Mouse (Mus musculus) kidney, adult 8-10 months (tissue): ENCODE measurements around the gene Epsti1.

Experiments
- DNase-seq, 2 experiments: peaks; one replicate each; pipeline ENCODE4 v3.0.0; 2022

The Epsti1 gene

DNA sequence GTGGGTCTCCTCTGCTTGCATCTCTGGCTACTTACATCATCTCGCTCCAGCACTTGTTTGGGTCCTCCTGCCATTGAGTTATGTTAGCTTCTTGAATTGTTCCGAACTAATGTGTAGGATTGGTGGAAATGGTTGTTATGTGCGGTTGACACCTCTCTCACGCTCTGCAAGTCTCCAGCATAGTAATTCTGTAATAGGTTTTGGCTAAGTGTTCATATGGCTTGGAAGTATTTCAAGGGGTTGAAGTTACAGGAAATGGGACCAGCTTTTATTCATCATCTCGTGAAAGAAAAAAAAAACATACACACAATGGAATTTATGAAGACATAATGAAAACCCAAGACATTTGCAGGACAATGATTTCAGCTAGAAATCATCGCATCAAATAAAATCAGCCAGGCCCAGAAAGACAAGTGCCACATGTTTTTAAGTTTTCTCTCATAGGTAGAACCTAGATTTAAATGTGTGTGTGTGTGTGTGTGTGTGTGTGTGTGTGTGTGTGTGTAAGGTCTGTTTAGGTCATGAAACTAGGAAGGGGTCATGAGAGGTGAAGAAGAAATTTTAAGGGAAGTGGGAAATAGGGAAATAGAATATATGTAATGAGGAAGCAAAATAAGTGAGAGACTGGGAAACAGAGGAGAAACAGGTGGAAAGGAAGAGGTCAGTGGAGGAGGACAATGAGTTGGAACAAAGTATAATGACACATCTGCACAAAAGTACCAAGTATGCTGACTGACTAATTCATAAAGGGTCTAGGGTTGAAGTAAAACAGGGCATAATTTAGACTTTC lies 19.2 kb downstream of the Epsti1 start:
- DNase-seq = no peak

DNA sequence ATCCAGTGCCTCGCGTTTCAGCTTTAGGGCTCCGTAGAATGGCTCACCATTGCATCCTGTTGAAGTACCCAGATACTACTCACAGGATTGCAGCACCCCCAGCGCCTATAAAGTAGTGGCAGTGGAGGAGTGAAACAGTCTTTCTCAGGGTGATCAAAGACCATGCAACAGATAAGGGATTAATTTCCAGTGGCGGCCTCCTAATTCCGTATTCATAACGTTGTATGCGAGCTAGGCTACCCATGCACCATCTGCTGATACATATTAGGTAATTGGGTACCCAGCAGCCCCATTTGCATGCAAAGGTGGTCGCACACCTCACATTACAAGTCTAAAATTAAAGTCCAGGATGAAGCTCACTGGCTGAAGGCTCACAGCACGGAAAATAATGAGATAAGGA lies 21.4 kb downstream of the Epsti1 start:
- no peak for DNase-seq

DNA sequence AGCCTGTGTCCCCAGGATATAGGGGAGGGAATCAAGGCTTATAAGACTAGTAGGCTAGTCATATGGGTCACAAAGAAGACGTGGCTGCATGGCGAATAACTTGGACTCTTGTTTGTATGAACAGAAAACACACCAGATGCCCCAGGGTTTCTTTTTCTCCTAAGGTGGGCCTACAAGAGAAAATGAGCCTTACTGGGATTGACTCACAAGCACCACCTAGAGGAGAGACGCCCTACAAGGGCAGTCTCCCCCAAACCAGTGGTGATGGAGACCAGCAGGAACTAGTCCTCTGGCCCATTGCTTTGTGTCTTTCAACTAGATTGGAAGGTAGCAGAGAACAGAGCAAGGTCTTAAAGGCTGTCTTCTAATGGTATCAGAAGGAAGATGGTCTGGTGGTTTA lies 22.7 kb downstream of the Epsti1 start:
- peak in 1 of 2 experiments; percentile 29 for DNase-seq

DNA sequence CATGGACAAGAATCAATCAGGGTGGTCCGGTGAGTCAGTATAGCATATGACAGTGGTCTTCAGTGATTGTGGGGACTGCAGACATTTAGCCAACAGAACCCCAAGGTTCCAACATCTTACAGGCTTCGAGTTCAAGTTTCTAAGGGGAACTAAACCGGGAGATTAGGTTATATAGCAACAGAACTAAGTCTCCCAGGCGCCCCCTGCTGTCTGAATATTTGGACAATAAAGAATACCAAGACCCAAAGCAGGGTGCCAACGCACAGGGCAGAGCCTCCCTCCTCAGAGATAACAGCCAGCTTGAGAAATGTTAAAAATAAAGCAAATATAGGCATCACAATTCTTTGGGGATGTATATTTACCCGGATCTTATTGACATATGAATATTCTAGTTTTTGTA lies 24.0 kb downstream of the Epsti1 start:
- DNase-seq = peak; percentile 47 to 79

DNA sequence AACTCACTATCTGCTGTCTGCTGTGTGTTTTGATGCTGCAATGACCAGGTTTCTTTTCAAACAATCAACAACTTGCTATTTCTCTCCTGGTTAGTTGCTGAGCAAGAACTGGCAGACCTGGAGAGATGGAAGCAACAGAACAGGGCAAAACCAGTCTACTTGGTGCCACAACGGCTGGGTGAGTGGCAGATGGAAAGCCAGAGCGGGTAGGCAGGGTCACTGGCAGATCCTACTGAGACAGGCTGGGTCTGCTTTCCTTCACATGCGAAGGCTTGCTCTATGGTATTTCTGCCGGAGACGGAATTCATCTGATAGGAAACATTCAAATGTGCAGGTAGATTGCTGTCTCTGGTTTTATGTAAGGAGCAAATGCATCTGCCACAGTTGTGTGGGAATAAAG lies 24.6 kb downstream of the Epsti1 start:
- DNase-seq = no peak

DNA sequence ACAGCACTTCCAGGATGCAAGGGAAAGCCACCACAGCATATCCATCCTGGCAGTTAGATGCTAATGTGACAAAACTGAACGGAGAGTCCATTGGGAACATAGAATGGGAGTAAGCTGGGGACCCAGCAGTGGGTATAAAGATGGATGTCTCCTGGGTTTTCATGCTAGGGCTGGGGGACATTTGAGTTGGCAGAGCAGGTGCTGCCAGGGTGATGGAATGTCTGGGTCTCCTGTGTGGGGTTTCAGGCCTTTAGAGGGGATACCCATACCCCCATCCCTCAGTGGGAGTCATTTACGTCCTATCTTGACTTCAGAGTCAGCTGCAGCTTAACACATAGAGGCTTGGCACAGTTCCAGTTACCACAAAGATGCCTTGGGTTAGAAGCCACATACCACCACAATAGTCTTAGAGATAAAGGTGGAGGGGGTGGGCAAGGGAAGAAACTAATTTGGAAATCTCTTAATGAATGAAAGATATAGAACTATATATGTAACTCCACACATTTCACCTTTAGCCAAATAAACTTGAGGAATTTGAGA lies 25.2 kb downstream of the Epsti1 start:
- DNase-seq = no peak

DNA sequence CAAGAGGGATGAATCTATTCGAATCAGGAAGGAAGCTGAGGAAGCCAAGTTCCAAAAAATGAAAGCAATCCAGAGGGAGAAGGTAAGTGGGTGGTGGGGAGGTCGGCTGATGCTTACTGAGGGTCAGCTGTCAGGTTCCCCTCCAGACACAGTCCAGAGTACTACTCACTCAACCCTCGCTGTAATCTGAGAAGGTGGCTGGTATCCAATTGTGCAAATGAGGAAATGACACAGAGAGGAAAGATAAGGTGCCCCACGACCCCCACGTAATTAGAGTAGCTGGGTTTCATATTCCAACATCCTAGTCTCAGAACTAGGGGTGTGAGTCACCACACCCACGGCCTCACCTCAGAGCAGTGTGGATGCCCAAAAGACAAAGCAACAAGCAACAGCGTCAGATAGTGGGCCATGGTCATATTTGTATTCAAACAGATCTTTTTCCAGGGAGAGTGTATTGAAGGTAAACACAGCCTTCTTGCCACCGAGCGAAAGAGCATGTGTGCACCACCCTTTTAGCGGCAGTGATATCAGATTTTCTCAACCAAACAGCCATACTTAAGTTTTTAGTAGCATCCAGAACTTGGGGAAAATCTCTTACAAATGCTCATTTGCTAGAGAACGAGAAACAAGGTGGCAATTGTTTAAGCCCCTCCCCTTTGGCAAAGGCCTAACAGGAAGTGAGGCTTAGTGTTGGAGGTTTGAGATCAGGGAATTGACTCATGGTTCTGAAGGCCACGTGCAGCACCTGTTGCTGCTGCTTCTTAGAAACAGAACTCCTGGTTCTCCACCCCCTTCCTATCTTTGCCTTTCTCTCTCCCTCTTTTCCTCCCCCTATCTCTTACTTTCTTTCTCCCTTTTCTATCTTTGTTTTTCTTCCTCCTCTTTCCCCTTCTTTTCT lies 28.4 kb downstream of the Epsti1 start:
- DNase-seq = no peak

DNA sequence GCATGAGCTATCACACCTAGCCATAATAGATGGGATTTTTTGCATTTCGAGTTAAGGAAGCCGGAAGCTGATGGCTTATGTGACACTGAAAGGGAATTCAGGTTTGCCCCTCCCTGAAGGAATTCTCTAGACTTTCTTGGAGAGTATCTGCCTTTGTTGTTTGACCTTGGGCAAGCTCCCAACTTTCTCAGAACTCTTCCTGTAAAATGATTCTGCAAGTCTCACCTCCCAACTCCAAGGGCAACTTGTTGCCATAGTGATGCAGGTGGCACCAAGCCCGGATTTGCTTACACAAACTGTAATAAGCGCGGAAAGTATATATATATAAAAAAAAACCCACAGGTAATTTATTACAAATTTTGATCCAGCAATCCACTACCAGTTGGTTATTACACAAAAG lies 29.2 kb downstream of the Epsti1 start:
- peak; percentile 58 to 67 for DNase-seq

DNA sequence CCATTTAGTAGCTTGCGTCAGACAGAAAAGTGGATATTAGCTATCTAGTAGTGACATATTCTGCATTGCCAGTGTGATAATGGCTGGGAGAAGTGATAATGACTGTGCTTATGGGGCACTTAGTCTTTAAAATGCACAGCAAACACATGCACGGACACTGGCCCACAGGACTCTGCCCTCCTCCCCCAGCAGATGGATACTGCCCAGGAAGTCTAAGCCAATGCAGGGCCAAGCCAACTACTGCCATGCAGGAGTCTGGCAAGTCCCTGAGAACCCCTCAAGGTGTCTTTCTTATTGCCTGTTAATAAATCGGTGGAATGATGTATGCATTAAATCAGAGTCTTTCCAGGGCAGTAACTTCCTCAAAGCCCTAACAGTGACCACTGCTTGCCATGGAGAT lies 30.4 kb downstream of the Epsti1 start:
- no peak for DNase-seq

DNA sequence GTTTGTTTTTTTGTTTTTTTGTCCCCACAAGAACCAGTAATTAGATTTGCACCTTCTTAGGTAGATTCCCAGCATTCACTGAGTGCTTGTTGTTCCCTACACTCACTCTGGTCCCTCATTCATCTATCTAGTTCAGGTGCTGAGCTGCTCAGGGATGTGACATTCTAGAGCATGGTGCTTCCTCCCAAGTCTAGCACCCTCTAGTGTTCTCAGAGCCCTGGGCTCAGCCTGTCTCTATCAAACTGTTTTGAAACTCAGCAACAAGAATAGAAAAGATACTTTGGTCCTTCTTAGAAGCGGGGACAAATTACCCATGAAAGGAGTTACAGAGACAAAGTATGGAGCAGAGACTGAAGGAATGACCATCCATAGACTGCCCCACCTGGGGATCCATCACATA lies 37.1 kb downstream of the Epsti1 start:
- no peak for DNase-seq

DNA sequence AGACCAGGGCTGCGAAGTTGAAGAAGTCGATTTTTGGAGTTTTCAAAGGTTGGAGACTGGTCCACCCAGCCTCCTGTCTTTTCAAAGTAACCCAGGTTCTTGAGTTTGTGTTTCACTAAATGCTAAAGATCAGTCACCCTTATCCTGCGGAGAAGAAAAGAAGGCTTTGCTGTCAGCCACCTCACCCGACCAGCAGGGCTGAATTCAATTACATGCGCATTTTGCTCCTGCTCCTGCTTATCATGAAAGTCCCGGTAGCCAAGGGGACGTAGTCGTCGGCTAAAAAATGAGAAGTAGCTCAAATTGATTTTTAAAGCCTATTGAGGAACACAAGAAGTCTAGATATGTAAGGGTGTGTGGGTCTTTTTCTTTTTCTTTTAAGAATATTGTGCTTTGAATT lies 38.2 kb downstream of the Epsti1 start:
- no peak for DNase-seq

DNA sequence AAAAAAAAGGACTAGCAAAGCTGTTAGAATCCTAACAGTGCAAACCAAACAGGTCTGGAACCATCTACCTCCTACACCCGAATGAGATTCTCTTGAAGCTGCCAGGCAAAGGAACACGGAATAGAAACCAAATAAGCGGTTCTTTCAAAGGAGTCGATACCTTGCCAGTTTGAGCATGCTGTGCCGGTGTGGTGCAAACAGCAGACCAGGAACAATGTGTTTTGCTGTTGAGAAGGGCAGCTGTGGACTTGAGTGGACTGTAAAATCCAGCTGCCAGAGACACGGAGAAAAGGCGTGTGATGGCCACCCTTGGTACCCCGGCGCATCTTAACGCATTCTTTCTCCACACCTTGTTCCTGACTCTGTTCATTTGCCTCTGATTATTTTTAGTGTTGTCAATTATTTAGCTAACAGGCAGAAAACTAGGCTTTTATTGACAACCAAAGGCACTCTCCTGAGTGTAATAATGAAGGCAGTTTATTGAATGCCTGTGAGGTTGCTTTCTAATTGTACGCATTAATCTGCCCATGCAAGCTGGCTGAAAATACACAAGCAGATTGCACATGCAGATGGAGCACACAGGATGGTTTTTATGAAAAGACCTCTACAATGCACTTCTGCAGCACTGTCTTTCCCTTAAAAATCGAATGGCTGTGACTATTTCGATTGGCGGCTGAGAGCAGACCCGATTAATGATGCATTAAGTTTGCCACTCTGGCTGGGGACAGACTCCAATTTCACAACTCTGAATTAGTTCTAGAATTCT lies 38.9 kb downstream of the Epsti1 start:
- no peak for DNase-seq

DNA sequence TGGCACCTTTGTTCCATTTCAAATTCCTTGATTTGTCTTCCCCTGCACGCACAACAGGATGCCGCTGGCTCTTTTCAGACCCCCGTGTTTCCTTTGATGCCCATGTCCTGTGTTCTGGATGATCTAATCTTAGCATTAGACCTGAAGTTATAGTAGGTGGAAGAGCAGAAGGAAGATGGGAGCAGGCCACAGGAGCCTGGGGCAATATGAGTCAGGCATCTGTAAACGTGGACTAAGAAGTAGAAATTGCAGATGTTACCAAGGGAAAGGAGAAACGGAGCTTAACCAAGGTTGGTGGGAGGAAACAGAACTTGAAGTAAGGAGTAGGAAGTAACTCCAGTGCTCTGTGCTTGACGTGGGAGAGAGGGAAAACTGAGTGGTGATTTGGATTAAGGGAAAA lies 57.7 kb downstream of the Epsti1 start:
- DNase-seq = no peak

DNA sequence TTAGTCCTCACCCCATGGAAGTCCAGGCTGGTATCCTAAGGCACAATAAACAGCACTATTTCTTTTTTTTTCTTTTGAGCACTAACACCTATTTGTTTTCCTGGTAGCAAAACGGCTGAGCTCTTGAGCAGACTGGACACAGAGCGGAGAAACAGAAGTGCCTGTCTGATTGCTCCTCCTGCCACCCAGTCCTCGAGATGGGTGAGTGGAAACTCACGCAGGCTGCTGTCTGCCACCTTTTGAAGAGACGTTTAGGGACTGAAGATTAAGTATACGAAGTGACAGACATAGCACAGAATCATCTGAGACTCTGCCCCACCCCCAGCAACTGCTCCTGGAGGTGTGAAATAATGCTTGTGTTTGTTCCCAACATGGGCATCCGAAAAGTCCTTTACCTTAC lies 59.5 kb downstream of the Epsti1 start:
- no peak for DNase-seq

DNA sequence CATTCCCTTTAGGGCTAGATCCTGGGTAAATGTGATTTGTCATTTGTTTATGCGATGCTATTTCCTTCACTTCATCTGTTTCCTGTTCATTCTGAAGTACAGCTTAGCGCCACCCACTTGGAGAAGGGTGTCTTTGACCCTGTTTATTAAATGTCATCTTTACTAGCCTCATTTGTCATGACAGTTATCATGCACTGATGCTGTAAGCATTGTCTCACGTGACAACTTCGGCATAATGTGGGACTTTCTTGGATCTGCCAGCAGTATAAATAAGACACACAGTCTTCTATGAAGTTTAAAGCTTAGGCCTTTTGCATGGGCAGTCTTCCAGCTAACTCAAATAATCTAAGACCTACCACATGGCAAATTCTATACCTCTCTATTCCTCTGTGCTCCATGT lies 67.3 kb downstream of the Epsti1 start:
- no peak for DNase-seq

DNA sequence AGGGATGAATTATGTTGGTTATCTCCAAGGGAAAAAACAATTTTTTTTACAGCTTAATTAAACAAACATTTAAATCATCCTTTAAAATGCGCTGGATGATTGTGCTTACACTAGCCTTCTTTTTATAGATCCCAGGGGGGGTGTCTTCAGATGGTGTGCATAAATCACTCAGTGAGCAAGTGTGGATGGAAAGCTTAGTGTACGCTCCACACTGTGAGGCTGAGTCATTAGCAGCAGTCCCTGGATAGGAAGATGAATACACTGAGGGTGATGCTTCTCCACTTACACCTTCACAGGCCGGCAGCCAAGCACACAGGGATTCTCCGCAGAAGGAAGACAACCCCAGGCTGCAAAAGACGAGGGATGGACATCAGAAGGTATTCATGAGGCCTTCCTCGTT lies 70.2 kb downstream of the Epsti1 start:
- no peak for DNase-seq

DNA sequence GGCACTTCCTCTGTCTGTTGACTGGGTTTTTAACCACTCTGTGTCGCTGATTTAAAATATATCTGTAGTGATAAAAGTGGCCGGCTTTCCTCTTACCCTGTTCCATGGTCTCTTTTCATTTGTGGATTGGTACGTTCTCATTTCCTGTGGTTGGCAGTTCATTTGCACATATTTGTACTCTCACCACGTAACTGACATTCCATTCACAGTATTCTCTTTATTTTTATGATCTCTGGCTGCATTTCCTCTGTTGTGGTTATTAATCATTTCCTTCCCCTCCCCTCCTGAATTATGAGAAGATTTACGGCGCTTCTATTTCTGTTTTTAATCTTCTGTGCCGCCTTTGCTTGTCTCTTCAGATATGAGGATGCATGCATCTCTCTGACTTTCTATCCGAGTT lies 71.7 kb downstream of the Epsti1 start:
- DNase-seq = peak in 1 of 2 experiments; percentile 6

DNA sequence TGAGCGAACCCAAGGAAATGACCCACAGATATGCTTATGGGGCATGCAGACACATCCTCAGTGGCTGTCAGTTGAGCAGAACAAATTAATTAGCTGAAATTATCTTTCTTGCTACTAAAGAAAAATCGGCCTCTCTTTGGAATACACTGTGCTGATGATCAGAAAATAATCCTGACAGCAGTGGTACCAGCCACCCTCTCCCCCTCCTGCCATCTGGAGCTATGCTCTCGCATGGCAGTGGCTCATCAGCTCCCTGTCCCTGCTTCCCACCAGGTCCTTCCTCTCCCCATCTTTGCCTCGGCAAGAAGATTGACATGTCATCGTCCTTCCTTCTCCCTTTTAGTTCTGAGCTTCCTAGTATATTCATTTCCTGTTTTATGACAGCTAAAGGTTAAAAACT lies 77.5 kb downstream of the Epsti1 start:
- DNase-seq = no peak

DNA sequence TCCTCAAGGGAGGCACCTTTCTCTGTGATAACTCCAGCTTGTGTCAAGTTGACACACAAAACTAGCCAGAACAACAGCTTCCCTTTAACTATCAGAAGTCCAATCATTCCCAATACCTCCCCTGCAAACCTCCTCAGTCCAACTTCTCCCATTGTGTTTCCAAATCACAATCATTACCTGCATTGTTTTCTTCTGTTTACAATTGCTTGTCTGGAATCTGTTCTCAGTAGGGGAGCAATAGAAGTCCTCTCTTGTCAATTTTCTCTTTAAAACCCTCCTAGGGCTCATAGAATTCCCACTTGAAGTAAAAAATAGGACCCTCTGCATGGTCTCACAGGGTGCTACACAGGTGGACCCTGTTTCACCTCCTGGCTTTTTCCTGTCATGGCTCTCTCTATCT lies 93.7 kb downstream of the Epsti1 start:
- DNase-seq = no peak

DNA sequence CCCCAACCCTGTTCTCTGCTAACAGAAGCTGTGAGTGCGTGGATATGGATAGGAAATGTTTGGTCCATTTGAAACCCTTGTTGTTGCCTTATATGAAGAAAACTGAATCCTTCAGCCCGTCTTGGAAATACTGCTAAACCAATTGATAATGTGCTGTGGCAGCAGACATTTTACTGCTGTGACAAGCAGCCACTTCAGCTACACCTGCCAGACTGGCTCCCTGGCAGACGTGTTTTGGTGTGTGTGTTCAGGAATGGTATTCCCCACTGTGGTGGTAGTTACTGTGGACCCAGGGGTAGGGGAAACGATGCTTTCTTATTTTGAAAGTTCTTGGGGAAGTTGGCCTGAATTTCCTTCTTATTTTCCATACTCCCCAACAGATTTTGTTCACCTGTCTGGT lies 100.4 kb downstream of the Epsti1 start:
- no peak for DNase-seq

DNA sequence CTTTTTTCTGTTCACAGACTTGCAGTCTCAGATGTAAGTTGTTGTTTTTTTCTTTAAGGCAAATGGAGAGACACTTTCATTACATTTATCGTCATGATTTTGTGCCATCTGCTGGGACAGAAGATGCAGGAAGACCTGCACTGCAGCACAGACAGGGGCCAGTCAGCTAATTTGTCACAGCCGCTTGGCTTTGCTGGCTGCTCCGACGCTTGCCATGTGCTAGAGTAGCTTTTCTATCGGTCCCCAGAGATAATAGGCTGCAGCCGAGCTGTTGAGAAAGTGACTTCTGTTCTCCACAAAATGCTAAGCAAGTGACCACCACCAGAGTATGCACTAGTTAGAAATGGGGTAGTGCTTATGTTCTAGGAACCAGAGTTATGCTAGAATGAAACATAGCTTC lies 104.0 kb downstream of the Epsti1 start:
- no peak for DNase-seq

DNA sequence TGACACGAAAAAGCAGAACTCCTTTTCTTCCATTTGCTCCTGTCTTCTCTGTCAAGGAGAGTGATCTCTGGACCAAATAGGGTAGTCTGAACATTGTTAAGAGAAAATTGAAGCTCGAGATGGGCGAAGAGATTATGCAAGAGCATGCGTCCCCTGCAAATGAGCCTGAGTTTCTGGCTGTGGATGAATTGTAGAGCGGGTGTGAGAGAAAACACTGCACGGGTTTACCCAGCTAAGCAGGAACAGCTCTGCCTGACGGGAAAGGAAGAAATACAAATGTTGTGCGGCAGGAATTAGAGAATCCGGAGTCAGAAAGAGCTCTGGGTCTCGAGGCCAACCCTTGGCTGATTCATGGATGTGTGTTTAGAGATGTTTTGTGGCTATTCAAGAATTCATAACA lies 107.8 kb downstream of the Epsti1 start:
- DNase-seq = no peak
